Mouse (Mus musculus) cerebellum, adult 2 months (tissue): ENCODE results near the gene Copz1. TPM values are rescaled to one million over a fixed set of nuclear protein-coding genes. Genes with fewer than 3 reads are reported as not detected.

Experiments used
- DNase-seq, 2 experiments: peaks; one replicate each; pipeline ENCODE4 v3.0.0; 2021
- H3K27ac ChIP-seq: fragments of 200-500 bp; 2 replicates; pipeline ENCODE4 v1.5.1; 2012; ENCODE audit warnings: low read length, control low read depth, inconsistent platforms; ENCODE audit not compliant: insufficient read depth
- H3K27me3 ChIP-seq: fragments of 200-500 bp; 2 replicates; pipeline ENCODE4 v1.6.1; 2012; ENCODE audit warnings: inconsistent platforms, mild to moderate bottlenecking, low read length, moderate library complexity; ENCODE audit not compliant: control insufficient read depth, insufficient read depth
- H3K4me1 ChIP-seq: fragments of 200-500 bp; 2 replicates; pipeline ENCODE4 v1.6.1; 2011; ENCODE audit warnings: low read length; ENCODE audit not compliant: control insufficient read depth, insufficient read depth
- H3K4me3 ChIP-seq: fragments of 200-500 bp; replicated peaks from 2 replicates; pipeline ENCODE3; 2011; ENCODE audit warnings: mild to moderate bottlenecking, low read depth, low read length, control low read depth; ENCODE audit not compliant: insufficient read depth
- CTCF ChIP-seq: fragments of 200-500 bp; IDR thresholded peaks from 2 replicates; pipeline ENCODE4 v1.5.1; 2011; ENCODE audit warnings: low read depth, mild to moderate bottlenecking, control low read depth, low read length, moderate library complexity, borderline replicate concordance; ENCODE audit not compliant: insufficient read depth
- POLR2A ChIP-seq: fragments of 200-500 bp; IDR thresholded peaks from 2 replicates; pipeline ENCODE4 v1.6.1; 2011; ENCODE audit warnings: low read length, control low read depth, borderline replicate concordance; ENCODE audit not compliant: insufficient read depth
- WGBS: fragments of 180-500 bp; shearing (Covaris S2); methylation state at CpG from one replicate; pipeline ENCODE4 v1.1.7; 2018; 5-methylcytosine and 5-hydroxymethylcytosine counted together
- polyA plus RNA-seq: library from polyadenylated mRNA; depleted of rRNA; stranded (reverse); fragments of >200 nt; gene quantifications from 2 replicates; pipeline ENCODE4 v1.2.3, GENCODE M21; 2012; rRNA removed

Copz1 gene
- polyA plus RNA-seq, 1 experiment = 117 TPM

GRCm38 (mm10) chr15:103341547-103341946, 69.0 kb downstream of the Copz1 start:
- no peaks in the 10 kb centered on the region for H3K27me3 ChIP-seq
- TF ChIP-seq POLR2A (no peak), CTCF (no peak)
- no peak overlapping the region for H3K27ac ChIP-seq
- no peaks in the 10 kb centered on the region; the same call in none of the 2 replicates for H3K4me1 ChIP-seq
- no peak overlapping the region for H3K4me3 ChIP-seq
- no peak for DNase-seq
- 78% methylated on average over 8 of the region's 8 CpGs for WGBS

GRCm38 (mm10) chr15:103342415-103342814, 69.9 kb downstream of the Copz1 start:
- Histone ChIP-seq H3K4me3 (no peak overlapping the region), H3K27ac (no peak overlapping the region), H3K4me1 (no peaks in the 10 kb centered on the region; the same call in none of the 2 replicates), H3K27me3 (no peaks in the 10 kb centered on the region)
- peak; percentile 74 to 75 for DNase-seq
- TF ChIP-seq CTCF = peak; percentile 67; the same call in 1 of the 2 replicates
- no peak for TF ChIP-seq POLR2A
- 29% methylated on average over 4 of the region's 4 CpGs for WGBS

- TF ChIP-seq POLR2A (no peak), CTCF (no peak)
- H3K27me3 ChIP-seq = no peaks in the 10 kb centered on the region
- H3K4me3 ChIP-seq = no peak overlapping the region
- DNase-seq = no peak
- WGBS = 81% methylated on average over 3 of the region's 3 CpGs
- H3K27ac ChIP-seq = no peak overlapping the region
- no peaks in the 10 kb centered on the region; the same call in none of the 2 replicates for H3K4me1 ChIP-seq
These were observed 70.5 kb downstream of the Copz1 start for GRCm38 (mm10) chr15:103343008-103343407.

GRCm38 (mm10) chr15:103343556-103343955, 71.0 kb downstream of the Copz1 start:
- no peak for TF ChIP-seq POLR2A
- TF ChIP-seq CTCF = no peak
- H3K4me1 ChIP-seq = no peaks in the 10 kb centered on the region; the same call in none of the 2 replicates
- DNase-seq = no peak
- no peaks in the 10 kb centered on the region for H3K27me3 ChIP-seq
- H3K4me3 ChIP-seq = no peak overlapping the region
- no peak overlapping the region for H3K27ac ChIP-seq

GRCm38 (mm10) chr15:103345789-103346188, 73.3 kb downstream of the Copz1 start:
- TF ChIP-seq POLR2A (no peak), CTCF (no peak)
- WGBS = 59% methylated on average over 6 of the region's 6 CpGs
- no peak overlapping the region for H3K27ac ChIP-seq
- H3K4me3 ChIP-seq = no peak overlapping the region
- H3K4me1 ChIP-seq = no peaks in the 10 kb centered on the region; the same call in none of the 2 replicates
- H3K27me3 ChIP-seq = no peaks in the 10 kb centered on the region
- no peak for DNase-seq

- TF ChIP-seq CTCF = peak; percentile 76
- TF ChIP-seq POLR2A = no peak
- Histone ChIP-seq H3K4me3 (no peak overlapping the region), H3K27me3 (no peaks in the 10 kb centered on the region), H3K27ac (no peak overlapping the region), H3K4me1 (no peaks in the 10 kb centered on the region; the same call in 1 of the 2 replicates)
- 3% methylated on average over 2 of the region's 2 CpGs for WGBS
- peak; percentile 62 to 65 for DNase-seq
These were observed 74.8 kb downstream of the Copz1 start for GRCm38 (mm10) chr15:103347275-103347684.

Other genes starting within 250 kb of the Copz1 start
- 17.8 and 20.1 TPM in 2 replicates for gene Smug1, start 105.6 kb upstream of the Copz1 start, polyA plus RNA-seq
- 49.4 and 52.7 TPM in 2 replicates for gene Cbx5, start 32.9 kb upstream of the Copz1 start, polyA plus RNA-seq
- gene Hnrnpa1, start 32.3 kb upstream of the Copz1 start, polyA plus RNA-seq = 318 and 320 TPM in 2 replicates
- 0.28 and 0.57 TPM in 2 replicates for gene Nfe2, start 14.3 kb upstream of the Copz1 start, polyA plus RNA-seq
- 0.43 and 0.62 TPM in 2 replicates for gene Gpr84, start 37.9 kb downstream of the Copz1 start, polyA plus RNA-seq
- gene Zfp385a, start 67.4 kb downstream of the Copz1 start, polyA plus RNA-seq = 91.4 and 96.6 TPM in 2 replicates
- 1.6 TPM in 2 replicates for gene Itga5, start 94.0 kb downstream of the Copz1 start, polyA plus RNA-seq
- gene Gtsf1, start 157.8 kb downstream of the Copz1 start, polyA plus RNA-seq = 0.16 TPM in 1 of 2 replicates, not detected in the other
- 0.38 and 1.4 TPM in 2 replicates for gene Gtsf2, start 175.8 kb downstream of the Copz1 start, polyA plus RNA-seq
- 2.0 and 2.2 TPM in 2 replicates for gene Nckap1l, start 181.1 kb downstream of the Copz1 start, polyA plus RNA-seq
- 57.5 and 62.5 TPM in 2 replicates for gene Pde1b, start 230.3 kb downstream of the Copz1 start, polyA plus RNA-seq